In the genomic region with DNA sequence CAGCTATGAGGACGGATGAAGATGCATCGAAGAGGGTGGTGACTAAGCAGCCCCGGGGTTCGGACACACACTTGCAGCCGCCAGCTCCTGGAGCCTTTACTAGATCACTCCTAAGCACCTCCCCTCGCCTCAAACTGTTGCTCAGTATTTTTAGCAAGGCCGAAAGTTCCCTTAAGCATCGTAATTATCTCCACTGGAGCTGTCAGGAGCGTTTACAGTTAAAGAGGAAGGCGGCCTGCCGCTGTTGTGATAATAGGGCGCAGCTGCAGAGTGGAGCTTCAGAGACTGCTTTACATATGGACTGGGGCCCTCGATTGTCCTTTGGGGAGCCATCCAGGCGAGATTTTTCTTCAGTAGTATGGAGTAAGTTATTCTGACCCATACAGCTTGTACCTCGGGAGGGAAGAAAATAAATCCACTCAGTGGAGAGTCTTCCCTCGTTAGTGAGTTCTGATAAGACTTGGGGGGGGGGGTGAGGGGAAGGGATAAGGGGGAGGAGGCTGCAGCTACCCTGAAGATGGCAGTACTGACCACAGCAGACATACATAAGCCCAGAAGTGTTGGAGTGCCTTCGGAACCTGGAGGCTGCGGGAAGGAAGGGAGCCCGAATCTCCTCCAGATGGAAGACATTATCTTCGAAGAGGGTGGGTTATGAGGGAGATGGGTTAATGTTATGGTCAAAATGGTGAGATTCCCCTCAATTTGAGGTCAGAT, we compare ENCODE assay signal across 11 mouse cellular contexts.
A peak's percentile ranks its signal among the peaks of the same experiment; 100 is the strongest.
DNase-seq lines count a peak whose midpoint lies in the region; ATAC-seq and TF ChIP-seq lines count a peak whose summit lies in the region.
"Had no signal": no experiment of that assay in that cellular context is flagged by ENCODE, and none has a peak within 500 bp of the region (broad histone marks: within the 10 kb centered on the region; RNA-seq: fewer than 3 reads in every experiment).

No protein-coding gene starts in this region.

- no peaks in the 10 kb centered on the region for H3K4me1 ChIP-seq in kidney, embryonic 14.5 days (ENCODE audit: control insufficient read depth, insufficient read depth, low read length)
- no peaks in the 10 kb centered on the region for H3K4me1 ChIP-seq in kidney, adult 2 months (ENCODE audit: control insufficient read depth, insufficient read depth, low read length)
- peaks cover 22% of the 10 kb centered on the region for H3K4me1 ChIP-seq in forebrain, embryonic 13.5 days
- H3K4me1 ChIP-seq in midbrain, embryonic 13.5 days (replicated peaks), result peaks cover 27% of the 10 kb centered on the region
- H3K4me1 ChIP-seq: limb, embryonic 12.5 days had no signal

- H3K27me3 ChIP-seq in kidney, embryonic 14.5 days (ENCODE audit: control insufficient read depth, insufficient read depth, low read length), result no peaks in the 10 kb centered on the region
- H3K27me3 ChIP-seq in kidney, adult 2 months (replicated peaks; ENCODE audit: control insufficient read depth, insufficient read depth, low read length), result no peaks in the 10 kb centered on the region
- H3K27me3 ChIP-seq in forebrain, embryonic 13.5 days, result no peaks in the 10 kb centered on the region
- H3K27me3 ChIP-seq in midbrain, embryonic 13.5 days, result no peaks in the 10 kb centered on the region

- no peak overlapping the region for H3K27ac ChIP-seq in kidney, embryonic 14.5 days (ENCODE audit: low read depth, low read length)
- H3K27ac ChIP-seq in kidney, adult 2 months (ENCODE audit: insufficient read depth, low read depth, low read length), result no peak overlapping the region
- H3K27ac ChIP-seq in forebrain, embryonic 13.5 days, result peak overlapping the region; percentile 44; the same call in 1 of the 2 replicates
- no peak overlapping the region for H3K27ac ChIP-seq in midbrain, embryonic 13.5 days
- H3K27ac ChIP-seq: limb, embryonic 12.5 days had no signal

- no peaks in the 10 kb centered on the region for H3K36me3 ChIP-seq in kidney, embryonic 14.5 days (ENCODE audit: control insufficient read depth, insufficient read depth, low read length)
- no peaks in the 10 kb centered on the region for H3K36me3 ChIP-seq in kidney, adult 2 months (ENCODE audit: control insufficient read depth, insufficient read depth, low read length)
- no peaks in the 10 kb centered on the region for H3K36me3 ChIP-seq in forebrain, embryonic 13.5 days (ENCODE audit: poor library complexity, severe bottlenecking)
- no peaks in the 10 kb centered on the region for H3K36me3 ChIP-seq in midbrain, embryonic 13.5 days
- H3K36me3 ChIP-seq: limb, embryonic 12.5 days had no signal

- WGBS in kidney, embryonic 14.5 days, result 27% methylated on average over 20 of the region's 20 CpGs
- 29% methylated on average over 20 of the region's 20 CpGs for WGBS in kidney, adult 2 months
- WGBS in forebrain, embryonic 13.5 days, result 24% methylated on average over 20 of the region's 20 CpGs
- 30% methylated on average over 20 of the region's 20 CpGs for WGBS in midbrain, embryonic 13.5 days

- ATAC-seq in kidney, embryonic 14.5 days (ENCODE audit: low FRiP score, low TSS enrichment), result no peak
- peak; percentile 78; the same call in 1 of the 2 replicates for ATAC-seq in forebrain, embryonic 13.5 days
- ATAC-seq in midbrain, embryonic 13.5 days, result peak; percentile 75
- ATAC-seq: CD4-positive, CD25-positive, alpha-beta regulatory T cell, adult 4 months had no signal

- no peak overlapping the region for H3K4me3 ChIP-seq in kidney, embryonic 14.5 days (ENCODE audit: low read length)
- H3K4me3 ChIP-seq in kidney, adult 2 months (ENCODE audit: insufficient read depth, low read depth, low read length), result no peak overlapping the region
- no peak overlapping the region for H3K4me3 ChIP-seq in forebrain, embryonic 13.5 days
- no peak overlapping the region for H3K4me3 ChIP-seq in midbrain, embryonic 13.5 days (replicated peaks)
- H3K4me3 ChIP-seq: limb, embryonic 12.5 days had no signal

- TF ChIP-seq CTCF in kidney, adult 2 months (conservative IDR thresholded peaks at IDR 0.05; ENCODE audit: insufficient read depth, insufficient read length, low read depth, low read length), result no peak

- no peak overlapping the region for H3K9ac ChIP-seq in kidney, embryonic 14.5 days (ENCODE audit: low read depth, low read length)
- H3K9ac ChIP-seq in forebrain, embryonic 13.5 days, result no peak overlapping the region
- H3K9ac ChIP-seq in midbrain, embryonic 13.5 days (replicated peaks), result no peak overlapping the region
- H3K9ac ChIP-seq: limb, embryonic 12.5 days had no signal

- peak overlapping the region; percentile 19; the same call in 1 of the 2 replicates for H3K4me2 ChIP-seq in kidney, embryonic 14.5 days (replicated peaks; ENCODE audit: low read depth, low read length)
- peak overlapping the region; percentile 25 for H3K4me2 ChIP-seq in forebrain, embryonic 13.5 days
- peak overlapping the region; percentile 21; the same call in 1 of the 2 replicates for H3K4me2 ChIP-seq in midbrain, embryonic 13.5 days (replicated peaks)
- H3K4me2 ChIP-seq: limb, embryonic 12.5 days had no signal

- H3K9me3 ChIP-seq in kidney, embryonic 14.5 days (ENCODE audit: control insufficient read depth, low read length), result no peaks in the 10 kb centered on the region
- no peaks in the 10 kb centered on the region for H3K9me3 ChIP-seq in forebrain, embryonic 13.5 days (replicated peaks)
- H3K9me3 ChIP-seq in midbrain, embryonic 13.5 days, result no peaks in the 10 kb centered on the region
- H3K9me3 ChIP-seq: limb, embryonic 12.5 days had no signal

- no peak for TF ChIP-seq POLR2A in kidney, adult 2 months (IDR thresholded peaks at IDR 0.05; ENCODE audit: low read depth, low read length)

- DNase-seq in kidney, adult 2 months, result no peak
- peak; percentile 82 for DNase-seq in brain, adult 2 months (ENCODE audit: low read depth, low spot score)
- no peak for DNase-seq in cerebellum, postnatal 14 days
- no peak for DNase-seq in layer of hippocampus, adult 18-20 months (ENCODE audit: low spot score in 2 of 2)
- no peak for DNase-seq in thymus, postnatal 4 days
- DNase-seq: adrenal gland, adult 8-10 months had no signal
